Mouse (Mus musculus) urinary bladder, postnatal 36 days (tissue): Measurements from ENCODE around the gene Cpm.
"Not testable (repeated sequence)": the region's sequence is repeated elsewhere in the genome, so short reads cannot be mapped to it uniquely, and the experiment has no call there.

Experiments
- DNase-seq, 2 experiments: peaks; one replicate each; pipeline ENCODE4 v3.0.0; 2022; ENCODE audit warnings: low spot score in 2 of 2, mixed read lengths in 1 of 2

The Cpm gene

DNA sequence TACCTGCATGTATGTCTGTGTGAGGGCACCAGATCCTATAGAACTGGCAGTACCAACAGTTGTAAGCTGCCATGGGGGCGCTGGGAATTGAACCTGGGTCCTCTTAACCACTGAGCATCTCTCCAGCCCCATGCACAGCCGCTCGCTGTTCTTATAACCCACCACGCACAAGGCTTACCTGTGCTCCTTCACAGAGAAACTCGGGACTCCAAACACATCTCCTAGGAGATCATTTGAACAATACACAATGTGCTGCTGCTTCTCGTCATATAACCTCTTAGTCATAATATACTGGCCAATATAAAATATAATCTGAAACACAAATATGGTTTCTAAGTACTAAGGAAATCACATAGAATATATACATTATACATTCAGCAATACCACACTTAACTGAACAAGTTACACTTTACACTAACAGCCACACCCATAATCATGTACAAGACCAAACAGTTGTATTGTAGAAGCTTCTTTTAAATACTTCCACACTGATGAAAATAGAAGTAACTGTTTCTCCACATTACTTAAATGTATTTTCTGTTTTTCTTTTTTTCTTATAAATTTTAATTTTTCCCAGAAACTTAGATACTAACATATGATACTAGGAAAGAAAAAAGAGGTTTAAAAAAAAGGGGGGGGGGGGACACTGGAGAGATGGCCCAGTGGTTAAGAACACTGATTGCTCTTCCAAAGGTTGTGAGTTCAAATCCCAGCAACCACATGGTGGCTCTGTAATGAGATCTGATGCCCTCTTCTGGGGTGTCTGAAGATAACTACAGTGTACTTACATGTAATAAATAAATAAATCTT is 72.9 kb downstream of the Cpm start:
- DNase-seq = no peak

DNA sequence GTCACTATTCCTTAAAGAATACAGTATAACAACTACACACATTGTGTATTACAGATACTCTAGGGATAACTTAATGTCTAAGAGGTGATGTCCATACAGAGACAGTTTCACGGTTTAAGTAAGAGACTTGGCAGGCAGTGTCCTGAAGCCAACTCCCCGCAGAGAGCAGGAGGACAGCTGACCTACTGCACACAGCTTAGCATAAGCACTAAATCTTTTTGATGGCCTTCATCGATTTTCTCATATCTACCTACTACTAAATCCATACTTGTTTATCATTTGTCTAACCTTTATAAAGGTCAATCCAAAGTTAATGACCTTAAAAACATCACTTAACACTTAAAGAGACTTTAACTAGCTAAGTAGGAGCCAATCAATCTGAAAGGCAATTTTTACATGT is 74.2 kb downstream of the Cpm start:
- no peak for DNase-seq

DNA sequence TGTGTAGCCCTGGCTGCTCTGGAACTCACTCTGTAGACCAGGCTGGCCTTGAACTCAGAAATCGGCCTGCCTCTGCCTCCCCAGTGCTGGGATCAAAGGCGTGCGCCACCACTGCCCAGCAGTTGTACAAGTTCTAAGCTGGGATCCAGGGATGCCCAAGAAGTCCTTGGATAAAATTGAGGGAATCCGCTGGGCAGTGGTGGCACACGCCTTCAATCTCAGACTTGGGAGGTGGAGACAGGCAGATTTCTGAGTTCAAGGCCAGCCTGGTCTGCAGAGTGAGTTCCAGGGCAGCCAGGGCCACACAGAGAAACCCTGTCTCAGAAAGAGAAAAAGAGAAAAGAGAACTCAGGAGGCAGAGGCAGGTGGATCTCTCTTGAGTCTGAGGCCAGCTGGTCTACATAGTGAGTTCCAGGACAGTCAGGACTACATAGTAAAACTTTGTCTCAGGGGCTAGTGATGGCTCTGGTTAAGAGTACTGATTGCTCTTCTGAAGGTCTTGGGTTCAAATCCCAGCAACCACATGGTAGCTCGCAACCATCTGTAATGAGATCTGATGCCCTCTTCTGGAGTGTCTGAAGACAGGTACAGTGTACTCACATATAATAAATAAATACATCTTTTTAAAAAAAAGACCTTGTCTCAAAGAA is 75.1 kb downstream of the Cpm start:
- not testable (repeated sequence) for DNase-seq

GRCm38 (mm10) chr10:117704964-117705335 is 75.7 kb downstream of the Cpm start:
- DNase-seq = no peak

DNA sequence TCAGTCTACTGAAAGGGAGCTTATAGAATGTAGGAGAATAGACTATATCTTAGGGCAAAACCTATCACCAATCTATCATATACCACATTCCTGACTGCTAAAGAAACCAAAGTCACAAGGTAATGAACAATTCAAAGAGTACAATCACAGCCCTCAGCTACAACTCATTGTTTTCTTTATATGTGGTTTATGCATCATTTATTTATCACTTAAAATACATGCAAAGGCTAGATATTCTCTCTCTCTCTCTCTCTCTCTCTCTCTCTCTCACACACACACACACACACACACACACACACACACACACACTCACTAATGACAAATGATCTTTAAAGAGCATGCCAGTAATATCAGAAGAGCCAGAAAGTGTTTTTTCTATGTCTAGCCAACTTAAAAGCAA is 76.5 kb downstream of the Cpm start:
- DNase-seq = no peak

GRCm38 (mm10) chr10:117706440-117706839 is 77.1 kb downstream of the Cpm start:
- DNase-seq = no peak

GRCm38 (mm10) chr10:117707114-117707838 is 78.0 kb downstream of the Cpm start:
- DNase-seq = no peak

GRCm38 (mm10) chr10:117708376-117708775 is 79.1 kb downstream of the Cpm start:
- no peak for DNase-seq

DNA sequence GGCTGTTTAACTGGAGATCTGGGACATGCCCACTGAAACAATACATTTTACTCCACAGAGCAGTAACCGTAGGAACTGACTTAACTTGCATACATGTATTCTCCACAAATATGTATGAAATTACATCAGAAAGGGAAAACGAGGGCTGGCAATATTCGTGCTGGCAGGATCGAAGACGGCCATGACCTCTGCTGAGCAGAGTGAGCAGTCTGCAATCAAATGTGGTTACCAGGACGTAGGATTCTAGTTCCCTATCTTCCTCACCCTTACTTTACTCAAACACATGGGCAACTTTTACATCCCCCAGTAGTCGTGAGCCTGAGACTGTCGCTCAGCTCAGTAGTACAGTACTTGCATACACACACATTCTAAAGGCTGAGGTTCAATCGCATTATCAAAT is 79.6 kb downstream of the Cpm start:
- DNase-seq = no peak

DNA sequence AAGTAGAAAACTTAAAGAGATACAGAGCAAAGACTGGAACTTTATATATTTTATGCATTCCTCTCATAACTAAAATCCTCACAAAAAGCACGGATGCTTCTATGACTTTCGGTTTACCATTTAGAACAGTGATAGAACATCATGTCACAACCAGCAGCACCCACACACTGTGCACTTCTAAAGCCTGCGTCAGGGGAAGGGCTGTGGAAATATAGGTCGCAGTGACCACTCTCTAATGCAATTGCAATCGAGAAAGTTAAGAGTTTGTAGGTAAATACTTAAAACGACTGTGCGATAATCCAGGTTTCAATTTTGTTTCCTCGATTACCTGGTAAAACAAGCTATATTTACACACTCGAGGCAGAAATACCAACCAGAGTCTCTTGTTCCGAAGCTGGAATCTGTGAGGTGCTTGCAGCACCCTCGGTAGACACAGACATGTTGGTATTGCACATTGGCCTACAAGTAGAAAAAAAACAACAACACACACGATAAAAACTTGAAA is 80.1 kb downstream of the Cpm start:
- no peak for DNase-seq

DNA sequence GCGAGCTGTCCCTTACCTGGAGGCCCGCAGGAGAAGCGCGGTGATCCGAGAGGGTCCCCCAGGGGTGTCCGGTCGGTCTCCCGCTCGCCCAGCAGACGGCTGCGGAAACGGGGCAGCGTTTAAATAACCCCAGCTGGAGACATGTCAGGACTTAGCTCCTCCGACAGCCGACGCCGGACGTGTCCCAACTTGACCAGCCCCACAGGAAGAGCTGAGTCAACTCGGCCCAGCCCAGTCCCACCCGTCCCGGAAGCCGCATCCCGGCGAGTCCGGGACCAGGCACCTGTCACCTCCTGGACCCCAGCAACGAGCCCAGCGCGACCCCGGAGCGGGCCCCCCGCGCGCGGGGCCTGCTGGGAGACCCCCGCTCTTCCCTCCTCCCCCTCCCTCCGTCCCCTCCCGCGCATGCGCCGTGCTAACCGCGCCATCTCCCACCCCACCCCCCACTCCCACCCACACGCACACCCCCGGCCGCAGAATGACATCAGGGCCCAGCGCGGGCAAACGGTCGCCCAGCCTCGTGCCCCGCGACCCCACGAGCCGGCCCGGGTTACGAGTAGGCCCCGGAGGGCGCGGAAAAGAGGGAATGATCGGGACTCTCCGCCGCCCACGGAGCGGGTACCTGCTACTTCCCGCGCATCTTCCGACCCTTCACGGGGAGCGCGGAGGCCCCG is 80.8 kb downstream of the Cpm start:
- DNase-seq = peak; percentile 83 to 87

GRCm38 (mm10) chr10:117710604-117711141 is 81.4 kb downstream of the Cpm start, which contains the start of gene Mdm2:
Mdm2 (minus strand) TSS chr10:117710758.
- peak; percentile 95 for DNase-seq

GRCm38 (mm10) chr10:117711408-117711807 is 82.1 kb downstream of the Cpm start:
- peak; percentile 38 for DNase-seq

DNA sequence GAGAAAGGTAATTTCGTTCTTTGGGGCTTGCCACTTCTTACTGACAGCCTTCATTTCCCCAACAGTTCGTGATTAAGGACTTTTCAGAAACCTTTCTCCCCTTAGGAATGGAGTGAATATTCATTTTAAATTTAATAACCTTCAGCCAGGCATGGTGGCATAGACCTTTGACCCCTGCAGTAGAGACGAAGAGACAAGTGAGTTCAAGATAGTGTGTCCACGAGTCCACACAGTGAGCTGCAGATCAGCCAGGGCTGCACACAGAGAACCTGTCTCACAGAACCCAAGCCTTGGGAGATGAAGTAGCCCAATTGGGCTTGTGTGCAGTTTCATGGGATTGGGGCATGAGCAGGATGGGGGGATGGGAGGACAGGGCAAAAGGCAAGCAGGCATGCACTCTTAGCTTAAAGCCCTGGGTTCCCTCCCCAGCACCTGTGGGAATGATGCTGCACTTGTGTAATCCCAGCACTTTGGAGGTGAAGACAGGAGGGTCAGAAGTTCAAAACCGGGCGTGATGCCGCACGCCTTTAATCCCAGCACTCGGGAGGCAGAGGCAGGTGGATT is 83.0 kb downstream of the Cpm start:
- no peak for DNase-seq

DNA sequence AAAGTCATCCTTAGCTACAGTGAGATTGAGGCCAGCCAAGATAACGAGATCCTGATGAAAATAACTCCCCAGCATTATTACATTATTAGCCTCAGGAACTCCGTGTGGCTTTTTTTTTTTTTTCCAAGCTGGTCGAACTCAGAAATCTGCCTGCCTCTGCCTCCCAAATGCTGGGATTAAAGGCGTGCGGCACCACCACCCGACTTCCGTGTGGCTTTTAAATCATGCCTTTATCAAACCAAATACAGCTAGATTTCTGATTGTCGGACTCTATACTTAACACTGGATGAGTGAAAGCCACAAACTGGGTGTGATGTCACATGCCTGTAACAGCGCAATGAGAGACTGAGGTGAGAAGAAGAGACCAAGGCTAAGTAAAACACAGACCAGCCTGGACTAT is 83.6 kb downstream of the Cpm start:
- no peak for DNase-seq

- no peak for DNase-seq
Measured at GRCm38 (mm10) chr10:117713466-117713865, 84.2 kb downstream of the Cpm start.

DNA sequence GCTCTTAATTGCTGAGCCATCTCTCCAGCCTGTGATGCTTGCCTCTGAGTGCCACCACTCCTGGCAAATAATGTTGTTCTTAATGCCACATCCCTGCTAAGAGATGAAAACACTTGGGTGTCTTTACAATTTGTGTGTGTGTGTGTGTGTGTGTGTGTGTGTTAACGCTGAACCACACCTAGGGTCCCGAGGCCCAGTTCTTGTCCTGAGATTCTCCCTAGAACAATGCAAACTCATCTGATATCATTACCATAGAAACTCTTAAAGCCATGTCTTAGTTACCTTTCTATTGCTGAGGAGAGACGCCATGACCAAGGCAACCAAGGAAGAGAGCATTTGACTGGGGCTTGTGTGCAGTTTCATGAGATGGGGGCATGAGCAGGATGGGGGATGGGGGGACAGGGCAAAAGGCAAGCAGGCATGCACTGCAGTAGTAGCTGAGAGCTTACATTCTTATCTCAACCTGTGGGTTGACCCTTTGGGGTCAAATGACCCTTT is 84.8 kb downstream of the Cpm start:
- DNase-seq = no peak

DNA sequence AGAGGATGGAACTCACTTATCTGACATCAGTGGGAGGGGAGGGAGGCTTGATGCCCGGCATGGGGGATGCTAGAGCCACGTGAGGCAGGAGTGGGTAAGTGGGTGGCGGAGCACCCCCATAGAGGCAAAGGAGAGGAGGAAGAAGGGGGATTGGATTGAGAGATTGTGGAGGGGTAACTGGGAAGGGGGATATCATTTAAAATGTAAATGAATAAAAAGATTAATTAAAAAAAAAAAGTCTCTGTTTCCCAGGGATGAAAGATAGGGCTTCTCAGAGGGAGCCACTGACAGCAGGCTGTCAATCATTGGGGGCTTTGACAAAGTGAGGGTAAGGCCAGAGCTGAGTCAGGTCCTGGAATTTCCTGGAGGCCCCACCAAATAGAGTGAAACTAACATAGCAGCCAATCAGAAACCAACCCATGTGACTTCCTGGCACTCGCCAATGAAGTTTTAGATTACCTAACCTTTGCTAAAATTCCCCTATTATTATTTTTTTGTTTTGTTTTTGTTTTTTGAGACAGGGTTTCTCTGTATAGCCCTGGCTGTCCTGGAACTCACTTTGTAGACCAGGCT is 85.7 kb downstream of the Cpm start:
- DNase-seq = no peak

DNA sequence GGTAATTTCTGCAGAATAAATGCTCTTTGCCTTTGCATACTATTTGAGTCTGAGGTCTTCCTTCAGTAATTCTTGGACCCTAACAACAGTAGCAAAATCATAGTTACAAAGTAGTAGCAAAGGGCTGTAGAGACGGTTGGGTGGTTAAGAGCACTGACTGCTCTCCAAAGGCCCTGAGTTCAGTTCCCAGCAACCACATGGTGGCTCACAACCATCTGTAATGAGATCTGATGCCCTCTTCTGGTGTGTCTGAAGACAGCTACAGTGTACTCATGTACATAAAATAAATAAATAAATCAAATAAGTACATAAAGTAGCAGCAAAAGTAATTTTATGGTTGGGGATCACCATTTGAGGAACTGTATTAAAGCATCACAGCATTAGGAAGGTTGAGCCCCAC is 86.4 kb downstream of the Cpm start:
- not testable (repeated sequence) for DNase-seq

DNA sequence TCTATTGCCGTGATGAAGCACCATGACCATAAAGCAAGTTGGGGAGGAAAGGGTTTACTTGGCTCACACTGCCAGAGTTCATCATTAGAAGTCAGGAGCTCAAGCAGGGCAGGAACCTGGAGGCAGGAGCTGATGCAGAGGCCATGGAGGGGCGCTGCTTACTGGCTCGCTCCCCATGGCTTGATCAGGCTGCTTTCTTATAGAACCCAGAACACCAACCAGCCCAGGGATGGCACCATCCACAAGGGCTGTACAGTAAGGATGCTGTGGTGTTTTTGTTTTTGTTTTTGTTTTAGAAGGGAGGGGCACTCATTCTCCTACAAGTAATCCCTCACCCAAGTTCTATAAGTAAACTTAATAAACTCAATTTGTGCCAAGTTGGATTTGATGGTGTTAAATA is 87.4 kb downstream of the Cpm start:
- DNase-seq = no peak

DNA sequence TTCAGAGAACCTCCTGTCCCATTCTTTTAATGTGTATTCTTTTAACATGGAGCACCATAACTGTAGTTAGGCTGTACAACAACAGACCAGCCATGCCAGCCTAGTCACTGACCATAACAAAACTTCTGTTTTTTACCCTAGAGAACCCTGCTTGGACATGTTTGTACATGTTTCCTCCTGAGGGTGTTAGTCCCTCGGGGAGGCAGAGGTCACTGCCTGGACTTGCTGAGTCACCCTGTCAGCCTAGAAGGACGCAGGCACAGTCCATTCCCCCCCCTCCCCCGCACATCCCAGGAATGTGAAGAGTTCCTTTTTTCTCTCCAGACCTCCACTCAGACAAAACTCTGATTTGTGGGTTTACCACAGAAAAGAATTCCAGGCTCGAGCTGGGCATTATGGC is 88.3 kb downstream of the Cpm start:
- peak; percentile 51 to 63 for DNase-seq
